Mouse (Mus musculus) lung, postnatal 36 days (tissue): ENCODE measurements at regions not wholly inside any gene's neighbourhood (a gene's known extent, or its start where the extent isn't known, plus 50 kb on each side); places are given as distances from the start of the nearest gene placed in this dataset.

Experiments used
- DNase-seq: peaks from one replicate; pipeline ENCODE4 v3.0.0; 2022; ENCODE audit warnings: mixed read lengths

- DNase-seq, result no peak
Observed at GRCm38 (mm10) chr16:15052389-15052923, 146.1 kb downstream of the Efcab1 start.

GRCm38 (mm10) chr16:15052924-15053793, 146.8 kb downstream of the Efcab1 start:
- peak; percentile 51 for DNase-seq

GRCm38 (mm10) chr16:15053840-15054239, 147.4 kb downstream of the Efcab1 start:
- DNase-seq, result no peak

GRCm38 (mm10) chr16:15054306-15055001, 148.0 kb downstream of the Efcab1 start:
- DNase-seq, result no peak

- peak; percentile 4 for DNase-seq
Observed at GRCm38 (mm10) chr16:15055697-15056096, 149.3 kb downstream of the Efcab1 start.

- DNase-seq, result no peak
Observed at GRCm38 (mm10) chr16:15070485-15070960, 164.1 kb downstream of the Efcab1 start.

- no peak for DNase-seq
Observed at GRCm38 (mm10) chr16:15074407-15074806, 168.0 kb downstream of the Efcab1 start.

- DNase-seq, result no peak
Observed at GRCm38 (mm10) chr16:15083692-15084091, 177.3 kb downstream of the Efcab1 start.

- no peak for DNase-seq
Observed at GRCm38 (mm10) chr16:15084147-15084752, 177.8 kb downstream of the Efcab1 start.

- peak; percentile 3 for DNase-seq
Observed at GRCm38 (mm10) chr16:15084753-15085728, 178.6 kb downstream of the Efcab1 start.

GRCm38 (mm10) chr16:15086556-15086955, 180.2 kb downstream of the Efcab1 start:
- DNase-seq, result no peak

- DNase-seq, result no peak
Observed at GRCm38 (mm10) chr16:15103938-15104337, 197.5 kb downstream of the Efcab1 start.

- DNase-seq, result no peak
Observed at GRCm38 (mm10) chr16:15107234-15107633, 200.8 kb downstream of the Efcab1 start.

GRCm38 (mm10) chr16:15113131-15113530, 204.1 kb upstream of the Gm21897 start:
- no peak for DNase-seq

GRCm38 (mm10) chr16:15113989-15114556, 203.2 kb upstream of the Gm21897 start:
- no peak for DNase-seq

GRCm38 (mm10) chr16:15114574-15115230, 202.6 kb upstream of the Gm21897 start:
- no peak for DNase-seq

GRCm38 (mm10) chr16:15115386-15115785, 201.9 kb upstream of the Gm21897 start:
- DNase-seq, result no peak

GRCm38 (mm10) chr16:15119799-15120198, 197.5 kb upstream of the Gm21897 start:
- peak; percentile 57 for DNase-seq

GRCm38 (mm10) chr16:15128996-15129395, 188.3 kb upstream of the Gm21897 start:
- DNase-seq, result no peak

GRCm38 (mm10) chr16:15129806-15130205, 187.5 kb upstream of the Gm21897 start:
- no peak for DNase-seq

GRCm38 (mm10) chr16:15157852-15158251, 159.4 kb upstream of the Gm21897 start:
- no peak for DNase-seq
